Mouse (Mus musculus) megakaryocyte progenitor cell, adult 5-6 weeks (primary cell): ENCODE measurements at regions not wholly inside any gene's neighbourhood (a gene's known extent, or its start where the extent isn't known, plus 50 kb on each side); places are given as distances from the start of the nearest gene placed in this dataset.
A peak's percentile ranks its signal among the peaks of the same experiment; 100 is the strongest.

ENCODE experiments used
- ATAC-seq: replicated peaks from 2 replicates; pipeline ENCODE4 v1.8.0; 2016; ENCODE audit warnings: mild to moderate bottlenecking, moderate TSS enrichment, inconsistent platforms; ENCODE audit not compliant: poor library complexity

DNA sequence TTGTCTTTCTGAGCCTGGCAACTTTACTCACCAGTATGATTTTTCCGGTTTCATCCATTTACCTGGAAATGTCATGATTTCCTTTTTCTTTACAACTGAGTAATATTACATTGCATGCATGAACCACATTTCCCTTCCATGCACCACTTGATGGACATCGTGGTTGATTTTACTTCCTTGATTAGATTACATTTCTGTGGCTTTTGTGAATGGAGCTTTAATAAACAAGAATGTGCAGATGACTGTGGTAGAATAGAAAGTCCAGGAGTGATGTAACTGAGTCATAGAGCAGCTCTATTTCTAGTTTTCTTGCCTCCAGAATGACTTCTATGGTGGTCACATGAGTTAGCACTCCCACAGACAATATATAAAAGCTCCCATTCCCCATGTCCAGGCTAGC, 75.2 kb downstream of the Chst2 start:
- no peak for ATAC-seq

DNA sequence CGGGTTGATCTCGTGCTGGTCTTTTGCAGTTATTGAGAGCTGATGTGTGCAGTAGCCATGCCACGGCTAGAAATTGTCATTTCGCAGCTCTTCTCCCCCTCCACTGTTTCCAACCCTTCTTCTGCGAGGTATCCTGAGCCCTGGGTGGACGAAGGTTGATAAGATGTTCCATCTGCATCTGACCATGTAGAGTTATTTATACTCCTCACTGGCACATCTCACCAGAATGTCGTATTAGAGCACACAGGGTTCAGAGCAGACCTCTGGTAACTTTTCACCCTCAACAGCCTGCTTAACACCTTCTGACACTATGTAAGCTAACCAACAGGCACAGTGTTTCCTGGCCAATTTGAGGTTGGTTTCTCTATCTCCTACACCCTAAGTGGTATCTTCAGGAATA, 76.4 kb downstream of the Chst2 start:
- ATAC-seq = no peak

DNA sequence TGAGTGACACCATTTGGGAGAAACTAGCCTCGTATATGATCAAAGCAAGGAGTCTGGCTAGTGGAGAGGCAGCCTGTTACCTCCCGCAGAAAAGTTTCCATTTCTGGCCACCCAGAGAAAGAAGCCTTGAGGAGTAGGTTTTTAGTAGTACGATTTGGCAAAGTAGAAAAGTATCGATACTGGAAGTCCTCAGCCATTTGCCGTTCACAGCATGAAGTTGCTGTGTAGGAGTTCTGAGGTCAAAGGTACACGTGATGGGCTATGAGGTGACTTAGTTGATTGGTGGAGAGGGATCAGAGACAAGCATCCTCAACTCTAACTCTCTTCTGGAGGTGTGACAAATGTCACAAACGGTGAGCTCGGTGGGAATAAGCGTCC, 77.5 kb downstream of the Chst2 start:
- ATAC-seq = no peak

DNA sequence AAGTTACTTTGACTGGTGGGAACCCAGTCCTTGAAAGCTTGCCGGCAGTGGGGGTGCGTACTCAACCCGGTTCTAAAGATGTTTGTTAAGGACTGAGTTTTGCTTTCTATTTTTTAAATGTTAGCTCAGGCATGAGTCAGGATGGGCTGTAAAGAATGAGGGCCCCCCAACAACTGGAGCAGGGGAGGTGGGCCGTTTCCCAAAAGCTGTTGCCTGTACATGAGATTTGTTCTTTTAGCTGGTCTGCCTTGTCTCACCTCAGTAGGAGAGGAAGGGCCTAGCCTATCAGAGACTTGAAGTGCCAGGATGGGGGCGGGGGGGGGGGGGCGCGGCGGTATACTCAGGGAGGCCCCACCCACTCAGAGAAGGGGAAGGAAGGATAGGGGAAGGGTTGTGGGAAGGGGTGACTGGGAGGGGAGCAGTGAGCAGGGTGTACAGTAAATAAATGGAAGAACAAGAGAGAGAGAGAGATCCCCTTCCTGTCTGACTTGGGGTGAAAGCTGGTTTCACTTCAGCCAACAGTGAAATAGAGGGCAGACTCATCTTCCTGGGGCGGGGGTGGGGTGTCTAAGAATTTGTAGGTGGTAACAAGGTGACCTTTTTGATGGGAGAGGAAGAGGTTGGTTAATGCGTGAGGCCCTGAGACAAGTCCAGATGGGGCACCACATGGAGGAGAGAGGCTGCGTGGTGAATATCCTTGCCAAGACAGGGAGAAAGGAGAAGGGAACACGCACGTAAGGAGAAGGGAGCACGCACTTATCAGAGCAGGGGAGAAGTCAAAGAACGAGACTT, 78.1 kb downstream of the Chst2 start:
- ATAC-seq = peak; percentile 83

DNA sequence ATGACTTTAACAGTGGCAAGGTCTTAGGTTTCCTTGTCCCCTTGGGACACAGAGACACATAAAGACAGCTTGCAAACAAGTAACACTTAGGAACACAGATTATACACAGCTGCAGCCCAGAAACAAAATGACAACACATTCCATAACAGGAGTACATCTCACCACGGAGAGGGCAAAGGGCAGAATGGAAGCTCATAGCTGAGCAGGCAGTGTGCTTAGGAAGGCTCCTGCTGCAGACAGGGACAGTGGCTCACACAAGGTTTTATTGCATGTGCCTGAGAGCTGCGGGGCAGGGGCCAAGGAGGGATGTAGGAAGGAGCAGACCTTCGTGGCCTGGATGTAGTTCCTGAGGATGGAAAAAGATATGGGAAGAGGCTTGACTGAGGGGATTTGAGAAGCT, 78.8 kb downstream of the Chst2 start:
- no peak for ATAC-seq

DNA sequence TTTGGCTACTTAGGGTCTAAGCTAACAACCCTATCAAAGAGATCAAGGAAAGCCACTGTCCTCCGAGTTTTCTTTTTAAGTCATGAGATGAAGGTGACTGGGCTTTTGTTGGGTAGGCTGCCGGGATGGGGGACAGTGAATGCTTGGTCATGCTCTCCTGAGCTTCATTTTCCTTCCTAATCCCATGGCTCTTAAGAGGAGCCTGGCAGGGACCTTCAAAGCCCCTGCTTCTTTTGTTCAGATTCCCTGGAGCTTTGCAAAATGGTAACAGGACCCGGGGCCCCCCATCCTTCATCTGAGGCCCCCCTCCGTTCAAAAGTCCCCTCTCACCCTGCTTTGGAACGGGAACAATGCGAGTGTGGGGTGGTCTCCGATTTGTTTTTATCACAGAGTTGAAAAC, 82.9 kb downstream of the Chst2 start:
- no peak for ATAC-seq

DNA sequence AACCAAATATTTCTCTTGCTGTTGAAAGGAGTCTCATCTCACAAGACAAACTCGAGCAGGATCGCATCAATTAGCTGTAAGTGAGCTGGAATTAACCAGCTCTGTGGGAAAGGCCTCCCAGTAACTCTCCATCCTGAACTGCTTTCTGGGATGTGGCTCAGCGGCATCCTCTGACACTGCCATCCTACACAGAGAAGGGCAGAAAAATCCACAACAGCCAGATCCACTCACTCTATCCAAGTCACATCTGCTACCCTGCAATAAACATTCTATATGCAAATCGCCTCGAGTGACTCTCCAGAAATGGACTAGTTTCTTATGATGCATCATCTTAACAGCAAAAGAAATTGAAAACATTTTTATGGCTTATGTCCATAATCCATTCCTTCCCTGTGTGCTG, 83.6 kb downstream of the Chst2 start:
- no peak for ATAC-seq

DNA sequence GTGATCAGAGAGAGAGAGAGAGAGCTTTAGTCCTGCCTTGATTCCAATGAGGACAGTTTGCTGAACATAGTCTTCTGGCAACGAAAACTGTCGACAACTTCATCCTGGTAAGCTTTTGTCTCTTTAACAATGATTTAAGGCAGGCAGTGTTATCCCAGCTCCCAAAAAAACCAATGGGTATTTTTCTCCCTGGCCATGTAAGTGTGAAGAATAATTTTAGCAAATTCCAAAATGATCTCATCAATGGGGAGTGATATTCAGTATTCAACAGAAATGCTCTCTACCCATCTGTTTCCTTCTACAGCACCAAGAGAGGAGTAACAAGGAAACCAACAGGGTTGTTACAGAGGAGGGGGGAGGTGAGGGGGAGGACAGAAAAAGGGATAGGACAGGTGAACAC, 84.5 kb downstream of the Chst2 start:
- ATAC-seq = no peak

DNA sequence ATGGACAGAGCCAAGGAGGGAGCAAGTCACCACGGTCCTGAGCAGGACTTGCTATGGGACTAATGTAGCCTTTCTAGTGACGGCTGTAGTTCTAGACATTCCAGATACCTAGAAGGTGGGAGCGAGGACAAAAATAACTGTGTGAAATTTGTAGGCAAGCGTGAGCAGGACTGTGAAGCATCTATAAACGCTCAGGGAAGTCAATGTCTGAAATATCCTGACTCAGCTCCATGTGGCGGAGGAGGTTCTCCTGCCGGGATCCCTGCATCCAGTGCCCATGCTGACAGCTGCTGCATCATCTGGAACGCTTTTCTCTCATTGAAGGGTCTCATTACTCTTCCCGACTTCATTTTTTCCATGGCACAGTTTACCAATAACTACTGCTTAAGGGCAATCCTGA, 87.6 kb downstream of the Chst2 start:
- ATAC-seq = no peak

DNA sequence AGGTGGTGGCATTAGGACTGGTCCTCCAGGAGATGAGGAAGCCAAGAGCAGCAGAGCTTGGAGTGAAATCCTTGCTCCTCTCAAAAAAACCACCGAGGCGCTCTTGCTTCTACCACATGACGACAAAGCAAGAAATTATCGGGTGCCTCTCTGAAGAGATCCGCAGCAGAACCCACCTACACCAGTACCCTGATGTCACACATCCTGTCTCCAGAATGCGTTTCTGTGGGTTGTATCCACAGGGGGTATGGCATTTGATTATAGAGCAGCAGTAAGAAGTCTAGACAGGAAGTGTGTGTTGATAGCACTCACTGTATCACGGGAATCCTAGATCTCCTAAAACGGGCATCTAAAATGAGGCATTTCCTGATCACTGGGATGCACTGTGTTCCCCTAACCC, 89.8 kb downstream of the Chst2 start:
- no peak for ATAC-seq

DNA sequence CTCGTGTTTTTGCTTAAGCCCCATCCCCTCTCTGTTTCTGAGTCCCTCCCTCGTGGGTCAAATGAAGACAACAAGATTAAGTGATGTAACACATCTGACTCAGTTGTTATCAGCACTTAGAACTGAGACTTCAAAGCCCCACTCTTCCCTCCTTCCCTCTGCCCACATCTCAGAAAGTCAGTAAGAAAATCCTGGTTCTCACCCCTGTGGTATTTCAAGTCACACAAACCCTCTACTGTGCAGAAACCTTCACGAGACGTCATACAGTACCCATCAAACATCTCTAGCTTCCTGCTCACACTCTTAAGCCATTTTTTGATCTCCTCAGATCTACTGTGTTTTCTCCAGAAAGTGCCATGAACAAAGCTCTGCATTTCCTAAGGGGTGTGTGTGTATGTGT, 91.4 kb downstream of the Chst2 start:
- ATAC-seq = no peak

DNA sequence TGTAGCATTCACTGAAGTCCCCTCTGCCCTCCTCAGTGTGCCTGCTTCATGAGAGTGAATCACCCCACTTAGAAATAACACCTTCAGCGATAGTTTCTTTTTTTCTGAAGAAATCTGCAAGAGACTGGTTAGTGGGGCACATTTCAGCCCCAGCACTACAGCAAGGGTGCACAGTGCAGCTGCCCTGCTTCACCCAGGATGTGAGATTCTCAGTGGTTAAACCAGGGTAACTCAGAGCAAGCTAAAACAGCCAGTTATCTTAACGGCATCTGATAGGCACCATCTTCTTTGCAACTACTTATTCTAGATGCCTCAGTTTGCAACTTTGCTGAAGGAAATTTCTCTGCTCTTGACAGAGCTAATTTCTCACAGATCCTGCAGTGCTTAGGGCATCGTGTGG, 94.9 kb downstream of the Chst2 start:
- ATAC-seq = no peak

DNA sequence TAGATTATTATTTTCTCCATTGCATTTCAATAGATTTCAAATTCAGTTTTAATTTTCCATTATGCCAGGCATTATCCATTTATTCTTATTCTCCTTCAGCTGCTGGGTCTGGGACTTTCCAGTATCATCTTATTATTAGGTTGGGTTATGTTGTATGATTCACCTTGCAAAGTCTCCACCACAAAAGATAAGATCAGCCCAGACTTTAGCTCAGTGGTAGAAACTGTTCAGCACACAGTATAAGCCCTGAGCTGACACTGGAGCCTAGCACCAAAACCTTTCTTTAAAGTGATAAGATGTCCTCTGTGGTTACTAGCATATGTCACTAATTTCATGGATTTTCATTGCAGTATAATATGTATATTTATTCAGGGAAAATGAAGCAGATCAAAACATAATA, 117.5 kb downstream of the Chst2 start:
- ATAC-seq = no peak

DNA sequence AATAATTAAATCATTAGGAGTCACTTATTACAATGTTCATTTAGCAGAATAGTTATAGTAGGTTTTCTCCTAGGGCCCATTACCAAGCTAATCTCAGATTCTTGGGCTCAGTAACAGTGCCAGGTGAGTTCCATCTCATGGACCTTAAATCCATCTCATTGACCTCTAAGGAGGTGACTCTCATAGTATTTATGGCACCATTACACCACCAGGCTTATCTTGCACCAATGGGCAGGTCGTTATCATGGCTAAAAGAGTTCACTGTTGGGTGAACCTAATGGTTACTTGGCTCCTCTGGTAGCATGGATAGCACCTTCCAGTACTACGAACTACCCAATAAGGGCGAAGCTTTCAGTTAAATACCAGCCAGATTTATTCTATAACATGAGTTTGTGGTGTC, 123.5 kb downstream of the Chst2 start:
- ATAC-seq = no peak

DNA sequence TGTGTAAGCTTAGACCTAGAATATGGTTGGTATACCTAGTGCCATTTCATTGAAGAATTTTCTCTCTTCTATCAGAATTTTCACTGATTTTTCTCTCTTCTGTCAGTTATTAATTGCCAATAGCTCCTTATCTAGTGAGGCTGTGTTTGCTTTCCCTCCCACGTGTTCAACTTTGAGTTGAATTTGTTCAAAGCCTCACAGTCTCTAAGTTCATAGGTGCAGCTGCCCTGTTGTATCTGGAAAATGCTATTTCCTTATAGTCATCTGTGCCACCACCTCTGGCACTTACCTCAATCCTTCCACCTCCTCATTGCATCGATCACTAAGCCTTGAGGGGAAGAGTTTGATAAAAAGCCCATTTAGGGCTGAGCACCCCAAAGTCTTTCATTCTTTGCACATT, 124.0 kb downstream of the Chst2 start:
- no peak for ATAC-seq
